Mouse (Mus musculus): ENCODE results near the gene BC051142. TPM values are rescaled to one million over a fixed set of nuclear protein-coding genes. Genes with fewer than 3 reads are reported as not detected.

BC051142 gene
- total RNA-seq (2014; fragmentation: Nextera tagmentation), result 5.4 and 7.7 TPM in 2 replicates
- 1.4 and 4.7 TPM in 2 replicates for total RNA-seq (2017)

- peak; percentile 96 for ATAC-seq (replicated peaks; ENCODE audit: low FRiP score, low TSS enrichment, poor library complexity, severe bottlenecking)
These were observed at the start of gene BC051142 for GRCm38 (mm10) chr17:34398711-34399393. TSS of gene BC051142 (plus strand) at chr17:34398820.

GRCm38 (mm10) chr17:34349429-34349828 is 49.2 kb upstream of the BC051142 start:
- peak; percentile 55; the same call in 1 of the 2 replicates for ATAC-seq (replicated peaks; ENCODE audit: low FRiP score, low TSS enrichment, poor library complexity, severe bottlenecking)

GRCm38 (mm10) chr17:34354539-34354938 is 44.1 kb upstream of the BC051142 start, which contains the start of gene Btnl2:
TSS of gene Btnl2 (plus strand) at chr17:34354822.
- no peak for ATAC-seq (replicated peaks; ENCODE audit: low FRiP score, low TSS enrichment, poor library complexity, severe bottlenecking)

DNA sequence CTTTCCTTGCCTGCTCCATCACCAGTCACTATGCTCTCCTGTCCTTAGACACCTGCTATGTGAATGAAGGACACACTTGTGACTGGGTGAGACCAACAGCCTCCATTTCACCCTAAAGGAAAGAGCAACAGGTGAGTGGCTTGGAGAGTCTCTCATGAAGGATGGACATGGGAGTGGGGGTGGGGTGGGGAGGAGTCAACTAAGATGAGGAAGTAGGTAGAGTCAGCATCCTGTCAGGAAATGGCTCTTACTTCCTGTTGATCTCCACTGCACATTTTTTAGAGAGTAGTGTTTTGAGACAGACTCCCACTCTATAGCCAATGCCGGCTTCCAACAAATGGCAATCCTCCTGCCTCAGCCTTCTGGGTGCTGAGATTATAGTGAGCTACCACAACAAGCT is 43.7 kb upstream of the BC051142 start:
- no peak for ATAC-seq (replicated peaks; ENCODE audit: low FRiP score, low TSS enrichment, poor library complexity, severe bottlenecking)

GRCm38 (mm10) chr17:34362954-34363546 is 35.6 kb upstream of the BC051142 start:
- ATAC-seq (replicated peaks; ENCODE audit: low FRiP score, low TSS enrichment, poor library complexity, severe bottlenecking), result no peak

DNA sequence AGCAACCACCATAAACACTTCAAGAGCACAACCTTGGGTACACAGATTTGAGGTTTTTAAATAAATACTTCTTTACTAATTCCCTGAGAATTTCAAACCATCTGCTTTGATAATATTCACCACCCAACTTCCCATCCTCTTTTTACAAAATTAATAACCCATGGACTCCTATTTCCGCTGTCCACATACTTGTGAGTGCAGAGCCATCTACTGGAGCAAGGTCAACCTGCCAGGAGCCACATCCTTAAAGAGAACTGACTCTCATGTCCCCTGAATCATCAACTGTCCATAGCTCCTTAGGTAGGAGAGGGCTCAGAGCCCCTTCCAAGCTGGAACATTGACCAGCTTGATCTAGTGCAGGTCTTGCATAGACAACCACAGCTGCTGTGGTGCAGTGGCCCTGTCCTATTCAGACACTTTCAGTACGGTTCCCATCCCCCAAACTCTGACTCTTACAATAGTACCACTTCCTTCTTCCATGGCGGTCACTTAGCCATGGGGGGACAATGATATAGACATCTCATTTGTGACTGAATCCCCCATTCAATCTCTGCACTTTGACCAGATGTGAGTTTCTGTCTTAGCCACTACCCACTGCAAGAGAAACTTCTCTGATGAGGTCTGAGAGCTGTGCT is 34.8 kb upstream of the BC051142 start:
- ATAC-seq (replicated peaks; ENCODE audit: low FRiP score, low TSS enrichment, poor library complexity, severe bottlenecking), result no peak

DNA sequence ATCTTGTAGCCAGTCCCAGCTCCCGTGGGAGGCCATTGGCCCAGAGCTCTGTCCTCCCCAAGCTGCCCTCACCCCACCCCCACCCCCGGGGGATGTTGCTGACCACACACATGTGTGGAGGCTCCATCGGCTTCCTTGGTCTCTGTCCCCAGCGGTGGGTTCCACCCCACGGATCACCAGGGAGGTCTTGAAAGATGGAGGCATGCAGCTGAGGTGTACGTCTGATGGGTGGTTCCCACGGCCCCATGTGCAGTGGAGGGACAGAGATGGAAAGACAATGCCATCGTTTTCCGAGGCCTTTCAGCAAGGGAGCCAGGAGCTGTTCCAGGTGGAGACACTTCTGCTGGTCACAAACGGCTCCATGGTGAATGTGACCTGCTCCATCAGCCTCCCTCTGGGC is 33.6 kb upstream of the BC051142 start:
- ATAC-seq (replicated peaks; ENCODE audit: low FRiP score, low TSS enrichment, poor library complexity, severe bottlenecking), result no peak

DNA sequence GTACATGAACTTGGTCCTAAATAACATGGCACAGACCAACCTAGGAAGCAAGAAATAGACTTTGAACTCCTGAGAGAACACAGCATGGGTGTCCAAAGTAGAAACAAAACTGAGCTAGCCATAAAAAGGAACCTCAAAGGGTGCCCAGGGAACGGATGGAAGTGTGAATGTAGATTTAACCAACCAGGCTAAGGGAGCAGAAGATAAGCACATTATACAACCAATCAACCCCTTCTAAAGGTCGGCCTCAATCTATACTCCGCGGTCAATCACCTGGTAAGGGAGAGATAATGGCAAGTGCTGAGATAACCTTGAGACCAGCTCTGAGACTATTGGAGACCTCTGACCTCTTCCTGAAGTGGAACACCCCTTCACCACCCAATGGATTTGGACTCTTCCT is 28.1 kb upstream of the BC051142 start:
- no peak for ATAC-seq (replicated peaks; ENCODE audit: low FRiP score, low TSS enrichment, poor library complexity, severe bottlenecking)

DNA sequence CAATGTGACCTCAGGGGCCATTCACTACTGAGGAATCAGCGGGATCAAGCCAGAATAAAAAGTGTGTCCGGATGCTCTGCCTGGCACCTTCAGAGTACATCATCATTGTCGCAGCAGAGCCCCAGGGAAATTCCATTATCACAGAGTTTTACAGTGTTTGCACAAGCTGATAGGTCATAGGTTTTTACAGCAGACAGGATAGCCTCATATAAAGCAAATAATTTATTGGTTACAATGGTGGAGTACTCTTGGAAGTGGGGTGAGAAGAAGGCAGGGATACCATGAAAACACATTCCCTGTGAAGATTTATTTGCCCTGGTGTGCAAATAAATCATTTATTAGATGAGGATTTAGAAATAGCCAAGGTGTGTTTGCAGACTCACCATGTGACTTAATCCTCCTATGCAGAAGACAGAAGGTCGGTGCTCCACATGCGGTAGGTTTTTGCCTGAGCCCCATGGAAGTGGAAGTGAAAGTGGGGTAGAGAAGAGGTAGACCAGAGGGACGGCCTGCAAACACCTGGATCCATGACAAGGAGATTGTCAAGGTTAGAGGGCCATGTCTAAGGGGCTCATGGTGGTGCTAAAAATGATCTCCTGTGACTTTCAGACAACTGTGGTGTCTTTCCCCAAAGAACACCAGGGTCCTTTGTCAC is 25.4 kb upstream of the BC051142 start:
- ATAC-seq (replicated peaks; ENCODE audit: low FRiP score, low TSS enrichment, poor library complexity, severe bottlenecking), result no peak

DNA sequence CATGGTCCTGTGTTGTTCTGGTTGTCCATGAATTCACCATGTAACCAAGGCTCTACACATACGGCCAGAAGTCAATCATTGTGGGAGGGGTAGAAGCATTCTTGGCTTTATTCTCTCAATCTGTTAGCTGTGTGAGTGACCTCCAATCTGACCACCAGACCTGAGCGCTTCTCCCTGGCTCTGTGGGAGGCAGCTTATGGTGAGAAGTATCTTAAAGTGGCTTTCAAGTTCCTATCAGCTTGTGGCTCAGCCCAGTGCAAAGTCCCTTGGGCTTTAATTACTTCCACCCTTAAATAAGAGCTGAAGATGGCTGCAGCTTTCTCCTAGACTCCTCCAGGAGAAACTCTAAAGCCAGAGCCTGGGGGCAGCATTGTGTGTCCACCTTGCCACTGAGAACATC is 21.8 kb upstream of the BC051142 start, which contains the start of gene Btnl1:
Btnl1 (plus strand) TSS at position 286 of the 400 bp plus-strand sequence.
- ATAC-seq (replicated peaks; ENCODE audit: low FRiP score, low TSS enrichment, poor library complexity, severe bottlenecking), result no peak

- ATAC-seq (replicated peaks; ENCODE audit: low FRiP score, low TSS enrichment, poor library complexity, severe bottlenecking), result no peak
These were observed 21.0 kb upstream of the BC051142 start for GRCm38 (mm10) chr17:34377450-34378209.

GRCm38 (mm10) chr17:34378716-34379115 is 19.9 kb upstream of the BC051142 start:
- ATAC-seq (replicated peaks; ENCODE audit: low FRiP score, low TSS enrichment, poor library complexity, severe bottlenecking), result no peak

DNA sequence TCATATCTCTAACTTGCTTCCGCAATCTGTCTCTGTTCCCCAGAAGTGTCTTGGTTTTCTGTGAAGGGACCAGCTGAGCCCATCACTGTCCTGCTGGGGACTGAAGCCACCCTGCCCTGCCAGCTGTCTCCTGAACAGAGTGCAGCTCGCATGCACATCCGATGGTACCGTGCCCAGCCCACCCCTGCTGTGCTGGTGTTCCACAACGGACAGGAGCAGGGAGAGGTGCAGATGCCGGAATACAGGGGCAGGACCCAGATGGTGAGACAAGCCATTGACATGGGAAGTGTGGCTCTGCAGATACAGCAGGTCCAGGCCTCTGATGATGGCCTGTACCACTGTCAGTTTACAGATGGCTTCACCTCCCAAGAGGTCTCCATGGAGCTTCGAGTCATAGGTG is 19.2 kb upstream of the BC051142 start:
- no peak for ATAC-seq (replicated peaks; ENCODE audit: low FRiP score, low TSS enrichment, poor library complexity, severe bottlenecking)

DNA sequence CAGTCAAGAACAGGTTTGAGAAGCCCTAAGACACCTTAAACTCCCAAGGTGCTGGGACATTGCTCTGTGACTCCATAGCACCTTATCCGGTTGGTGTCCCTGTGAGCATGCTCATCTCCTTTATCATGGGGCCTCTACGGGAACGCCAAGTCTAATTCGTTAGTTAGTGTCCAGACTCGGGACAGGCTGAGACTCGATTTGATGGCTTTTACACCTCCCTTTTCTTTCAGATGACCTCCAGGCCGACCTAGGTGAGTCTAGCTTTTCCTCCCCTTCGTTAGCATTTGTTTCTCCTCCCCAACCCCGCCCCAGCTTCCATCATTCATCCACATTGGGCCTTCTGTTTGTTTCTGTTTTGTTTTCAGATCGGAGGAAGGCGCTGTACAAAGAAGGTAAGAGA is 16.7 kb upstream of the BC051142 start:
- no peak for ATAC-seq (replicated peaks; ENCODE audit: low FRiP score, low TSS enrichment, poor library complexity, severe bottlenecking)

GRCm38 (mm10) chr17:34383212-34383611 is 15.4 kb upstream of the BC051142 start:
- no peak for ATAC-seq (replicated peaks; ENCODE audit: low FRiP score, low TSS enrichment, poor library complexity, severe bottlenecking)

- no peak for ATAC-seq (replicated peaks; ENCODE audit: low FRiP score, low TSS enrichment, poor library complexity, severe bottlenecking)
These were observed 13.9 kb upstream of the BC051142 start for GRCm38 (mm10) chr17:34384699-34385098.

- ATAC-seq (replicated peaks; ENCODE audit: low FRiP score, low TSS enrichment, poor library complexity, severe bottlenecking), result no peak
These were observed 12.0 kb upstream of the BC051142 start for GRCm38 (mm10) chr17:34386656-34387055.

- ATAC-seq (replicated peaks; ENCODE audit: low FRiP score, low TSS enrichment, poor library complexity, severe bottlenecking), result peak; percentile 82
These were observed 10.1 kb upstream of the BC051142 start for GRCm38 (mm10) chr17:34388513-34388912.

GRCm38 (mm10) chr17:34391507-34391906 is 7.1 kb upstream of the BC051142 start:
- no peak for ATAC-seq (replicated peaks; ENCODE audit: low FRiP score, low TSS enrichment, poor library complexity, severe bottlenecking)

Measured in megakaryocyte-erythroid progenitor cell, adult 5-6 weeks (primary cell).